Comparison of ENCODE assay signal across 17 mouse cellular contexts in genomic region chr1:81209536-81209935, GRCm38 (mm10).
"Had no signal": no experiment of that assay in that cellular context is flagged by ENCODE, and none has a peak within 500 bp of the region (broad histone marks: within the 10 kb centered on the region; RNA-seq: fewer than 3 reads in every experiment).

No protein-coding gene starts in this region.

- DNase-seq: lung, embryonic 14.5 days; lung, postnatal 10 days; lung, postnatal 4 days; midbrain, embryonic 14.5 days; retina, postnatal 1 day; right cerebral cortex, adult 18-20 months; right cerebral cortex, postnatal 25 days; right cerebral cortex, postnatal 4 days; spleen, adult 18-20 months; thymus, adult 18-20 months; thymus, postnatal 14 days; thymus, postnatal 36 days had no signal

- H3K27me3 ChIP-seq: midbrain, embryonic 12.5 days; neural tube, embryonic 13.5 days; neural tube, embryonic 15.5 days had no signal

- H3K4me1 ChIP-seq: midbrain, embryonic 10.5 days; midbrain, embryonic 12.5 days; neural tube, embryonic 13.5 days; neural tube, embryonic 15.5 days had no signal

- H3K4me3 ChIP-seq: midbrain, embryonic 10.5 days; midbrain, embryonic 12.5 days; myocyte; neural tube, embryonic 13.5 days; neural tube, embryonic 15.5 days had no signal

- H3K27ac ChIP-seq: midbrain, embryonic 10.5 days; midbrain, embryonic 12.5 days; neural tube, embryonic 13.5 days; neural tube, embryonic 15.5 days had no signal
